Mouse (Mus musculus) adipocyte (in vitro differentiated cells): Measurements from ENCODE around the gene Tcp11l2.
A peak's percentile ranks its signal among the peaks of the same experiment; 100 is the strongest.

ENCODE experiments used
- DNase-seq: peaks from one replicate; pipeline ENCODE4 v3.0.0-alpha.2; 2016; ENCODE audit warnings: low spot score

The Tcp11l2 gene

DNA sequence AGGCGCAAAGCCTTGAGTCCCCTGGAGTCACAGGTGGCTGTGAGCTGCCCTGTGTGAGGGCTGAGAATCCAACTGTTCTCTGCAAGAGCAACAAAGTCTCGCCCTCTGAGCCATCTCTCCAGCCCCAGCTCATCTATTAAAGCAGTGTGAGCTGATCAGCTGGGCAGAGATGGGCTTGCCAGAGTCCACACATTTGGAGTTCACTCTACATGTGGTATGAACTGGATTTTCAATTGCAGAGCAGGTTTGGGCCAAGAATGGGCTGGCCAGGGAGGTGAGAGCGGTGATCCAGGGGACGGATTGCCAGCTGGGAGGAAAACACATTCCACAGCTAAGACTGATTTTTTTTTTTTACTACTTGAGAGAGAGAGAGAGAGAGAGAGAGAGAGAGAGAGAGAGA, 80.2 kb downstream of the Tcp11l2 start:
- peak; percentile 49 for DNase-seq

DNA sequence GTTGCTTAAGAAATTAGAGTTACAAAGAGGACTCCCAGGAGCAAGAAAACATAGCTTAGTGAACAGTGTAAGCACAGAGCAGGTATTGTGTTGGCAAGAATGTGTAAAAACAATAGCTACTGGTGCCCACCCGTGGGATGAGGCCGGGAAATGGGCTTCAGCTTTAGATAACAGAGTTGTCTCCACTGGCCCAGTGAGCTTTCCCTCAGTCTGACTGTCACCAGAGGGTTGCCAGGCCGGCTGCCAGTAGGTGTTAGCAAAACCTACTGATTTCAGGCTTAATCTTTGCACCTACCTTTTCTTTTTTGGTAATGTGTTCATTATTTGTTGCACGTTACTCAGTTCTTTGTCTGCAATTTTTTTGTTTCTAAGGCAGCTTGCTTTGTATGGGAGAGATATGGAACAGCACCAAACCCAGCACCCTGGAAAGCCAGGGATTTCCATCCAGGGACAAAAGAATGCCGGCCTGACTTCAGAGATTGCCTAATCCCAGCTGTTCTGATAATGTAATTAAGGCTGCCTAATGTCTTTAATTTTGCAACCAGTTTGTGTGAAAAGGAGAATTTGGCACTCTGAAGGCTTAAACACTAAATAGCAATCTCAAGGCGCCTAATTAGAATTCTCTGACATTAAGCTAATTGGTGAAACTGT, 81.1 kb downstream of the Tcp11l2 start:
- DNase-seq = peak; percentile 13

DNA sequence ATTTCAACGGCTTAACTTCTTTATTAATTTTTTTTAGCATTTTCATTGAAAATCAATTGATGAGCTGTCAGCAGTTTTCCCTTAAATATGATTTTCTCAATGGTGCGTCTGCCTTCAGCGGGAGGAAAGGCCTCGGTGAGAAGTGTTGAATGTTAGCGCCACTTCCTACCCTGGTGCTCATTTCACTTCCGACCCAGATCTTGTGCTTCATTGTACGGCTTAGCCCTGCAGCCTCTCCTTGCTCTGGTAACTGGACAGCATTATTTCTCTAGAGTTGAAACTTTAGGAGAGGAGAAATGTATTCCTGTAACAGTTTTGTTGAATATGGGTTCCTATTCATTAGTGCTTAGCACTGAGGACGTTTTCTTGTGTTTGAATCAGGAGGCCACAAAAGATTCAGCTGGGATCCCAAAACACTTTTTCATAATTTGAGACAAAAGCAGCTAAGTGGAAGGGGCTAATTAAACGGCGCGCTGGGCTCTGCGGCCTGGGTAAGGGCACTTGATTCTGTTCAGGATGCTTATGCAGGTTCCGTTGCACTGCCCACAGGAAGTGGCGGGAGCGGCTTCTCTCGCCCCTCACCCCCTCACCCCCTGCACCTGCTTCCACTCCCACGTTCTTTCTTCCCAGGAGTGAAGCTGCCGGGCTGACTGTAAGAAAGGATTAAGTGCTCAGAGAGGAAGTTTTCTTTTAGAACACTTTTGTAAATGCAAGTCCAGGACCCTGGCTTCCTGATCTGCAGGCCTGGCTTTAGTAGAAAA, 81.8 kb downstream of the Tcp11l2 start:
- DNase-seq = no peak

DNA sequence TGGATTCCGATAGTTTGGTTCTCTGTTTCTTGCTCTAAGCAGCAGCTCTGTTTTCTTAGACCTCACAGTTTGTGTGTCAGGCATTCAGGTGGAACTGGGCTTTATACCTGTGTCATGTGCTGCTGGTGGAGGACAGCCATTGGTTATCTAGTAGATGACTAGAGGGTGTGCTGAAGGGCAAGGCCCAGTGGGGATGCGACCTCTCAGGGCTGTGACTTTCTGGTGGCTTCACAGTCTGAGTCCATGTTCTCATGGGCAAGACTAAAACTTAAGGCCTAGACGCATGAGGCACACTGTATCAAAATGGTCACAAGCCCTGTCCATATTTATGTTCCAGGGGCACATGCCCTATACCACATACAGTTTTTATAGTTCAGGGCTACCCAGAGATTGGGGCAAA, 82.9 kb downstream of the Tcp11l2 start:
- no peak for DNase-seq

GRCm38 (mm10) chr10:84662138-84662537, 85.7 kb downstream of the Tcp11l2 start:
- no peak for DNase-seq
